Mouse (Mus musculus) myocyte (in vitro differentiated cells): Measurements from ENCODE around the gene Dact3. TPM values are rescaled to one million over a fixed set of nuclear protein-coding genes. Genes with fewer than 3 reads are reported as not detected.

Source experiments
- H3K27me3 ChIP-seq: one replicate; pipeline ENCODE4 v1.6.1; 2011; ENCODE audit not compliant: control insufficient read depth, insufficient read depth, insufficient read length
- H3K36me3 ChIP-seq: one replicate; pipeline ENCODE4 v1.6.1; 2011; ENCODE audit not compliant: control insufficient read depth, insufficient read depth
- H3K4me2 ChIP-seq: one replicate; pipeline ENCODE4 v1.6.1; 2011; ENCODE audit warnings: low read depth, control low read depth
- H3K4me3 ChIP-seq: one replicate; pipeline ENCODE4 v1.5.1; 2011; ENCODE audit warnings: mild to moderate bottlenecking, control low read depth, moderate library complexity
- H3K79me2 ChIP-seq: one replicate; pipeline ENCODE4 v1.6.1; 2011; ENCODE audit not compliant: control insufficient read depth, insufficient read depth
- H3ac ChIP-seq: one replicate; pipeline ENCODE4 v1.6.1; 2011; ENCODE audit not compliant: control insufficient read depth, insufficient read length
- CEBPB ChIP-seq: IDR thresholded peaks from 2 replicates; pipeline ENCODE4 v1.6.1; 2011; ENCODE audit warnings: mild to moderate bottlenecking, moderate library complexity; ENCODE audit not compliant: poor library complexity, insufficient read depth, severe bottlenecking
- E2F4 ChIP-seq: IDR thresholded peaks from one replicate; pipeline ENCODE4 v1.6.1; 2011; ENCODE audit warnings: mild to moderate bottlenecking, control low read depth, moderate library complexity; ENCODE audit not compliant: insufficient read depth
- MAX ChIP-seq: IDR thresholded peaks from one replicate; pipeline ENCODE4 v1.6.1; 2011; ENCODE audit warnings: low read depth, mild to moderate bottlenecking, control low read depth
- MYOD1 ChIP-seq, 3 experiments: IDR thresholded peaks; one replicate each; pipeline ENCODE4 v1.6.1; 2011; ENCODE audit warnings: control low read depth in 2 of 3, low read depth in 2 of 3, mild to moderate bottlenecking in 2 of 3, moderate library complexity in 1 of 3; ENCODE audit not compliant: insufficient read length in 2 of 3, control insufficient read depth in 1 of 3
- MYOG ChIP-seq, 3 experiments: IDR thresholded peaks; one replicate each; pipeline ENCODE4 v1.6.1; 2011; ENCODE audit warnings: control low read depth in 2 of 3, low read depth in 2 of 3, mild to moderate bottlenecking in 2 of 3; ENCODE audit not compliant: insufficient read length in 2 of 3, control insufficient read depth in 1 of 3, insufficient read depth in 1 of 3
- POLR2A ChIP-seq: IDR thresholded peaks from one replicate; pipeline ENCODE4 v1.6.1; 2011; ENCODE audit warnings: low read depth, mild to moderate bottlenecking, control low read depth, moderate library complexity; ENCODE audit not compliant: insufficient read length
- POLR2AphosphoS2 ChIP-seq: IDR thresholded peaks from one replicate; pipeline ENCODE4 v1.6.1; 2011; ENCODE audit warnings: low read depth, control low read depth; ENCODE audit not compliant: insufficient read length
- REST ChIP-seq: IDR thresholded peaks from one replicate; pipeline ENCODE4 v1.6.1; 2011; ENCODE audit warnings: mild to moderate bottlenecking, control low read depth, moderate library complexity; ENCODE audit not compliant: insufficient read depth, insufficient read length
- SRF ChIP-seq: IDR thresholded peaks from one replicate; pipeline ENCODE4 v1.6.1; 2011; ENCODE audit warnings: low read depth; ENCODE audit not compliant: control insufficient read depth, insufficient read length
- TCF12 ChIP-seq: IDR thresholded peaks from one replicate; pipeline ENCODE4 v1.6.1; 2011; ENCODE audit warnings: mild to moderate bottlenecking, control low read depth; ENCODE audit not compliant: poor library complexity, insufficient read depth, severe bottlenecking
- TCF3 ChIP-seq: IDR thresholded peaks from one replicate; pipeline ENCODE4 v1.6.1; 2011; ENCODE audit warnings: low read depth, control low read depth; ENCODE audit not compliant: insufficient read length
- USF1 ChIP-seq: IDR thresholded peaks from one replicate; pipeline ENCODE4 v1.6.1; 2011; ENCODE audit warnings: low read depth, mild to moderate bottlenecking, control low read depth, moderate library complexity
- polyA plus RNA-seq: library from polyadenylated mRNA; unstranded; fragments of >200 nt; fragmentation: generic; extraction: Trizol; gene quantifications from one replicate; pipeline ENCODE4 v1.2.1, GENCODE M21; 2012; ENCODE audit warnings: missing spikeins

Gene Dact3
- polyA plus RNA-seq, 1 experiment = 10.0 TPM

DNA sequence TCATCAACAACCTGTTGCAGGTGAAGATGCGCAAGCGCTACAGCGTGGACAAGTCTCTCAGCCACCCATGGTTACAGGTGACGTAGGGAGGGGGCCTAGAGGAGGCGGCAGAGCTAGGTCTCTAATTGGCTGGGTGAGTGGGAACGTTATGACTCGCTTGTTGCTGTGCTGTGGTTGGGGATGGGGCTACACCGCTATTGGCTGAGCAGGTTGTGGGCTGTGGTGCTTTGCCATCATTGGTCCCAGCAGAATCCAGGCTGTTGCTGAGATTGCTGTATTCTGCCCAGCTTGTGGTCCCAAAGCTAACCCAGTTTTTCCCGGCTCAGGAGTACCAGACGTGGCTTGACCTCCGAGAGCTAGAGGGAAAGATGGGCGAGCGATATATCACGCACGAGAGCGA is 5.6 kb upstream of the Dact3 start:
- Histone ChIP-seq H3K36me3 (peaks cover 5% of the 10 kb centered on the region), H3K4me2 (no peak overlapping the region), H3ac (no peak overlapping the region), H3K79me2 (no peaks in the 10 kb centered on the region), H3K27me3 (no peaks in the 10 kb centered on the region), H3K4me3 (no peak overlapping the region)
- TF ChIP-seq SRF = no peak
- TF ChIP-seq REST = no peak
- TF ChIP-seq POLR2AphosphoS2 = no peak
- TF ChIP-seq CEBPB = no peak
- no peak for TF ChIP-seq USF1
- no peak for TF ChIP-seq TCF12
- no peak for TF ChIP-seq MYOG (IDR thresholded peaks at IDR 0.05; ENCODE audit: control insufficient read depth in 1 of 3, insufficient read depth in 1 of 3, insufficient read length in 2 of 3, low read depth in 2 of 3)
- no peak for TF ChIP-seq MAX
- TF ChIP-seq POLR2A = no peak
- TF ChIP-seq MYOD1 (IDR thresholded peaks at IDR 0.05; ENCODE audit: control insufficient read depth in 1 of 3, insufficient read length in 2 of 3, low read depth in 2 of 3) = no peak
- TF ChIP-seq TCF3 = no peak
- no peak for TF ChIP-seq E2F4

DNA sequence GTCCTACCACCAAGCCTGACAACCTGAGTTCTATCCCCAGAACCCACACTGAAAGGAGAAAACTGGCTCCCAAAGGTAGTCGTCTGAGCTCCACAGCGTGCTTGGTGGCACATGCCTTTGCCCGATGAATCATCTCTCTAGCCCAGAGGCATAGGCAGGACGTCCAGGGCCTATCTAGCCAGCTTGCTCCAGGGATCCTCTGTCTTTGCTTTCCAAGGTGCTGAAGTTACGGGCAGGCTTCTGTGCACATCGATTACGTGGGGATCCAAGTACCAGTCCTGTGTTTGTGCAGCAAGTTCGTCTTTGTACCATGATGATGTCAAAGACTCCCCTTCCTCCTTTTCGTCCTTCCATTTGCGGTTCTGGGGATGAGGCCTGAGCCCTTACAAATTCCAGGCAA is 3.5 kb upstream of the Dact3 start:
- H3ac ChIP-seq = no peak overlapping the region
- no peak overlapping the region for H3K4me2 ChIP-seq
- TF ChIP-seq CEBPB (no peak), TCF3 (no peak), MAX (no peak), REST (no peak), MYOG (IDR thresholded peaks at IDR 0.05; ENCODE audit: control insufficient read depth in 1 of 3, insufficient read depth in 1 of 3, insufficient read length in 2 of 3, low read depth in 2 of 3) (no peak), TCF12 (no peak), POLR2A (no peak), SRF (no peak), POLR2AphosphoS2 (no peak), E2F4 (no peak), MYOD1 (IDR thresholded peaks at IDR 0.05; ENCODE audit: control insufficient read depth in 1 of 3, insufficient read length in 2 of 3, low read depth in 2 of 3) (no peak), USF1 (no peak)
- no peaks in the 10 kb centered on the region for H3K36me3 ChIP-seq
- no peak overlapping the region for H3K4me3 ChIP-seq
- H3K79me2 ChIP-seq = peaks cover 3% of the 10 kb centered on the region
- no peaks in the 10 kb centered on the region for H3K27me3 ChIP-seq

- Histone ChIP-seq H3K4me3 (no peak overlapping the region), H3K27me3 (no peaks in the 10 kb centered on the region), H3ac (no peak overlapping the region), H3K4me2 (no peak overlapping the region), H3K36me3 (no peaks in the 10 kb centered on the region), H3K79me2 (peaks cover 3% of the 10 kb centered on the region)
- TF ChIP-seq REST (no peak), MAX (no peak), CEBPB (no peak), TCF12 (no peak)
Measured at GRCm38 (mm10) chr7:16872478-16872877, 2.6 kb upstream of the Dact3 start.

DNA sequence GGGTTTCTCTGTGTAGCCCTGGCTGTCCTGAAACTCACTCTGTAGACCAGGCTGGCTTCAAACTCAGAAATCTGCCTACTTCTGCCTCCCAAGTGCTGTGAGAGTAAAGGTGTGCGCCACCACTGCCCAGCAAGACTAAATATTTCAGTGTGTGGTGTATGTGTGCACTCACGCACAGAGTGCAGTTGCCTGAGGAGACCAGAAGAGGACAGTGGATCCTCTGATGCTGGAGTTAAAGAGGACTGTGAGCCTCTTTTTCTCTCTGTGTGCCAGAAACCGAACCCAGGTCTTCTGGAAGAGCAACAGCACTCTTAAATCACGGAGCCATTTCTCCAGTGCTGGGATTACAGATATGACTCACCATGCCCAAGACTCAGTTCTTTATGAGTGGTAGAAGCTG is 1.7 kb upstream of the Dact3 start:
- TF ChIP-seq REST = no peak
- no peak for TF ChIP-seq E2F4
- TF ChIP-seq MYOD1 (IDR thresholded peaks at IDR 0.05; ENCODE audit: control insufficient read depth in 1 of 3, insufficient read length in 2 of 3, low read depth in 2 of 3) = no peak
- H3K36me3 ChIP-seq = no peaks in the 10 kb centered on the region
- no peak overlapping the region for H3K4me2 ChIP-seq
- no peak overlapping the region for H3ac ChIP-seq
- H3K4me3 ChIP-seq = no peak overlapping the region
- H3K79me2 ChIP-seq = peaks cover 3% of the 10 kb centered on the region
- H3K27me3 ChIP-seq = no peaks in the 10 kb centered on the region

- Histone ChIP-seq H3K4me3 (peak overlapping the region; percentile 32), H3K36me3 (no peaks in the 10 kb centered on the region), H3K4me2 (peak overlapping the region; percentile 85), H3K79me2 (peaks cover 3% of the 10 kb centered on the region), H3K27me3 (no peaks in the 10 kb centered on the region), H3ac (no peak overlapping the region)
- TF ChIP-seq MYOD1 (IDR thresholded peaks at IDR 0.05; ENCODE audit: control insufficient read depth in 1 of 3, insufficient read length in 2 of 3, low read depth in 2 of 3) (no peak), REST (no peak), MYOG (IDR thresholded peaks at IDR 0.05; ENCODE audit: control insufficient read depth in 1 of 3, insufficient read depth in 1 of 3, insufficient read length in 2 of 3, low read depth in 2 of 3) (no peak), TCF3 (no peak), USF1 (no peak), MAX (no peak)
Measured at GRCm38 (mm10) chr7:16874190-16874589, 927 bp upstream of the Dact3 start.
